Mouse (Mus musculus): Measurements from ENCODE around the gene Gm43720. TPM values are rescaled to one million over a fixed set of nuclear protein-coding genes. Genes with fewer than 3 reads are reported as not detected.
A peak's percentile ranks its signal among the peaks of the same experiment; 100 is the strongest.
"Not testable (repeated sequence)": the region's sequence is repeated elsewhere in the genome, so short reads cannot be mapped to it uniquely, and the experiment has no call there.

The Gm43720 gene
- total and polyA plus RNA-seq, 2 experiments from 2014 or later: 0.08 TPM; not detected in 1

DNA sequence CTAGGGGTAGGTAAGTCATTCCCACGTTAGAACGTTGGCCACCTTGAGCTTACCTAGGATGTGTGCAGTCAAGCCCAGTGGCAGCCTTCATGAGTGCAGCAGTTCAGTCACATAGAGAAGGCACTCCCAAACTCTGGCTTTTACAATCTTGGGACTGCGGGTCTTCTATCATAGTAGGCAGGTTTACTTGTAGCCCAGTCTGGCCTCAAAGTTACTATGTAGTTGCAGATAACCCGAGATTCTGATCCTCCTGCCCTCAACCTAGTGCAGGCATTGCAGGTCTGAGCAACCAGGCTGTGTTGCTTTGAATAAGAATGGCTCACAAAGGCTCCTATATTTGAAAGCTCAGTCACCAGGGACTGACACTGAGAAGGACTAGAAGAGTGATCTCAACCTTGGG is 53.3 kb downstream of the Gm43720 start:
- WGBS: 74% methylated on average over 4 of the region's 4 CpGs
- H3K36me3 ChIP-seq (ENCODE audit: insufficient read depth, low read length): no peaks in the 10 kb centered on the region
- H3K27me3 ChIP-seq (ENCODE audit: insufficient read depth, low read length): no peaks in the 10 kb centered on the region
- no peak overlapping the region for H3K27ac ChIP-seq
- no peak overlapping the region for H3K4me3 ChIP-seq (ENCODE audit: low read length)
- no peak for ATAC-seq
- no peak for DNase-seq (ENCODE audit: low spot score)
- no peak for TF ChIP-seq CTCF (IDR thresholded peaks at IDR 0.05; ENCODE audit: low read depth)
- no peak overlapping the region for H3K4me2 ChIP-seq (ENCODE audit: low read depth, low read length)
- H3K9me3 ChIP-seq (ENCODE audit: low read length): no peaks in the 10 kb centered on the region
- no peak overlapping the region for H3K9ac ChIP-seq (replicated peaks; ENCODE audit: low read length)
- H3K4me1 ChIP-seq (ENCODE audit: insufficient read depth, low read length): no peaks in the 10 kb centered on the region

DNA sequence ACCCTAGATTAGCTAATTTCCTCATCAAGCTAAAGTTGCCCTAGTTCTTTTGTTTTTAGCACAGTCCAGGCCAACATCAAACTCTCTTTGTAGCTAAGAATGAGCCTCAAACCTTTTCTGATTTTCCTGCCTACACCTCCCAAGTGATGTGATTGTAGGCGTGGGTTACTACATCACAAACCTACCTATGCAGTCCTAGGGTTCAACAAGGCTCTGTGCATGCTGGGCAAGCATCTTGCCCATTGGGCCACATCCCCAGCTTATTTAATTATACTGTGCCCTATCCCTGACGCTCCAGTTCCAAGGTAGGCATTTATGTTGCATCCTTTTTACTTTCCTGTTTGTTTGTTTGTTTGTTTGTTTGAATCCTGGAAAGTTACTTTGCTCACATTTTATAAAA is 54.1 kb downstream of the Gm43720 start, which contains the start of gene Nxpe5:
Nxpe5 (plus strand) TSS at position 199 of the 400 bp plus-strand sequence.
- Histone ChIP-seq H3K4me2 (ENCODE audit: low read depth, low read length) (no peak within 1 kb of the TSS), H3K9ac (replicated peaks; ENCODE audit: low read length) (no peak within 1 kb of the TSS), H3K27me3 (ENCODE audit: insufficient read depth, low read length) (no peaks in the 10 kb centered on the region), H3K36me3 (ENCODE audit: insufficient read depth, low read length) (no peaks in the 10 kb centered on the region), H3K4me1 (ENCODE audit: insufficient read depth, low read length) (no peaks in the 10 kb centered on the region), H3K27ac (no peak within 1 kb of the TSS), H3K9me3 (ENCODE audit: low read length) (no peaks in the 10 kb centered on the region), H3K4me3 (ENCODE audit: low read length) (no peak within 1 kb of the TSS)
- 59% methylated on average over 2 of the region's 2 CpGs for WGBS
- no peak for TF ChIP-seq CTCF (IDR thresholded peaks at IDR 0.05; ENCODE audit: low read depth)
- no peak for ATAC-seq
- DNase-seq (ENCODE audit: low spot score): no peak

DNA sequence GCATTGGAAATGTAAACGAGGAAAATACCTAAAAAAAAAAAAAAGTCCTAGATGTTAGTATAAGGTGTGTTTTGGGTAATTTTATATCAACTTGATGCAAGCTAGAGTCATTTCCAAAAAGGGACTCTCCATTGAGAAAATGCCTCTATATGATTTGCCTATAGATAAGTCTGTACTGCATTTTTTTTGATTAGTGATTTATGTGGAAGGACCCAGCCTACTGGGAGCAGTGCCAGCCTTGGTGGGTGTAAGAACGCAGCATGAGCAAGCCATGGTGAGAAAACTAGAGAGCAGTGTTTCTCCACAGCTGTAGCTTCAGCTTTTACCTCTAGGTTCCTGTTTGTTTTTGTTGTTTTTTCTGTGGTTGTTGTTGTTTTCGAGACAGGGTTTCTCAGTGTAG is 56.5 kb downstream of the Gm43720 start:
- H3K4me1 ChIP-seq (ENCODE audit: insufficient read depth, low read length): no peaks in the 10 kb centered on the region
- no peak for DNase-seq (ENCODE audit: low spot score)
- H3K27me3 ChIP-seq (ENCODE audit: insufficient read depth, low read length): no peaks in the 10 kb centered on the region
- no peak overlapping the region for H3K27ac ChIP-seq
- no peak for ATAC-seq
- H3K9me3 ChIP-seq (ENCODE audit: low read length): no peaks in the 10 kb centered on the region
- no peak for TF ChIP-seq CTCF (IDR thresholded peaks at IDR 0.05; ENCODE audit: low read depth)
- no peak overlapping the region for H3K9ac ChIP-seq (replicated peaks; ENCODE audit: low read length)
- no peak overlapping the region for H3K4me2 ChIP-seq (ENCODE audit: low read depth, low read length)
- 60% methylated on average over 3 of the region's 3 CpGs for WGBS
- no peaks in the 10 kb centered on the region for H3K36me3 ChIP-seq (ENCODE audit: insufficient read depth, low read length)
- no peak overlapping the region for H3K4me3 ChIP-seq (ENCODE audit: low read length)

DNA sequence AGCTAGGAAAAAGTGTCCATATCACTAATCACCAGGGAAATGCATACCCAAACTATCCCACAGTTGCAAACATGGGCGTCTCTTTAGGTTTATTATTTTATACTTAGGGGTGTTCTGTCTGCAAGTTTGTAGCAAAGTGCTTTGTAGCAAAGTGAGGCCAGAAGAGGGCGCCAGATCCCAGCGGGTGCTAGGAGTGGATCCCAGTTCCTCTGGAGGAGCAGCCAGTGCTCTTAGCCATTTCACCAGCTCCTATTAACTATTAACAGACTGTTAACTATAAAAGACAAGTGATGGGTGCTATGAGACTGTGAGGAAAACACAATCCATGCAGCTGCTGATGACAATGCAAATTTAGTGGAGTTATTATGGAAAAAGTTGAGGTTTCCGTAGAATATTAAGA is 57.6 kb downstream of the Gm43720 start:
- H3K4me3 ChIP-seq (ENCODE audit: low read length): no peak overlapping the region
- H3K36me3 ChIP-seq (ENCODE audit: insufficient read depth, low read length): no peaks in the 10 kb centered on the region
- H3K9ac ChIP-seq (replicated peaks; ENCODE audit: low read length): no peak overlapping the region
- DNase-seq (ENCODE audit: low spot score) (peak; percentile 78), ATAC-seq (no peak)
- H3K4me2 ChIP-seq (ENCODE audit: low read depth, low read length): no peak overlapping the region
- peak; percentile 85 for TF ChIP-seq CTCF (IDR thresholded peaks at IDR 0.05; ENCODE audit: low read depth)
- no peaks in the 10 kb centered on the region for H3K27me3 ChIP-seq (ENCODE audit: insufficient read depth, low read length)
- no peaks in the 10 kb centered on the region for H3K4me1 ChIP-seq (ENCODE audit: insufficient read depth, low read length)
- WGBS: 25% methylated on average over 4 of the region's 4 CpGs
- H3K9me3 ChIP-seq (ENCODE audit: low read length): no peaks in the 10 kb centered on the region
- no peak overlapping the region for H3K27ac ChIP-seq

DNA sequence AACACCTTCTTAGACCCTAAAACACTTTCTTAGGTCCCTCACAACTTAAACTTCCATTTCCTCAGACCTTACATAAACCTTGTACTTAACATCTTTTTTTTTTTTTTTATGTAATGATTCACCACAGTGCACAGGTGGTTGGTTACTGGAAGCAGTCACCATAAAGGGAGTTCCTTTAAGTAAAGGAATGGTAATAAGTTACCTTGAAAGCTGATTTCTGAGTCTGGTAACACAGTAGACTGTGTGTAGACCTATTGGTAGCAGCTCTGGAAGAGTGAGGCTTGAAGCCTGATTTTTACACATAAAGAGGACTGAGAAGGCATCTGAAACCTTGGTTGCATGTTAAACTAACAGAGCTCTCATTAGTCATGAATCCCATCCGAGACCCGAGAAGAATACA is 59.9 kb downstream of the Gm43720 start:
- Histone ChIP-seq H3K27ac (no peak overlapping the region), H3K36me3 (ENCODE audit: insufficient read depth, low read length) (no peaks in the 10 kb centered on the region), H3K9ac (replicated peaks; ENCODE audit: low read length) (no peak overlapping the region), H3K4me3 (ENCODE audit: low read length) (no peak overlapping the region), H3K9me3 (ENCODE audit: low read length) (no peaks in the 10 kb centered on the region), H3K4me1 (ENCODE audit: insufficient read depth, low read length) (no peaks in the 10 kb centered on the region), H3K4me2 (ENCODE audit: low read depth, low read length) (no peak overlapping the region), H3K27me3 (ENCODE audit: insufficient read depth, low read length) (no peaks in the 10 kb centered on the region)
- TF ChIP-seq CTCF (IDR thresholded peaks at IDR 0.05; ENCODE audit: low read depth): no peak
- ATAC-seq (no peak), DNase-seq (ENCODE audit: low spot score) (no peak)
- 77% methylated on average over 2 of the region's 2 CpGs for WGBS

DNA sequence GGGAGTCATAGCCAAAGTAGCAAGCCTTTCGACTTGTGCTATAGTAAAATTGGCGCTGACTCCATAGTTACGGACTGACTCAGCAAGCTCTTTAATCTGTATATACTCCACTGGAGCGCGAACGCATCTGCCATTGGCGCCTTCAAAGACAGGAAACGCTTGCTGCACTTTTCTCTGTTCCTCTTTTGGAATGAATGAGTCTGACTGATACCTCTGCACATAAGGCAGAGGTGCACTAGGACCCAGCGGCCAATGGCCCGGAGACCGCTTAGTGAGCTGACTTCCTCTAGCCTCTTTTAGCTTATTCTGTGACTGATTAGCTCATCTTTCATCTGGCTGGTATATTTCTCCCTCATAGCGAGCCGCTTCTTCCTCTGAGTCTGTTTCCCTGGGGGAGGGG is 63.1 kb downstream of the Gm43720 start:
- WGBS: 96% methylated on average over 13 of the region's 13 CpGs
- H3K27me3 ChIP-seq (ENCODE audit: insufficient read depth, low read length): not testable (repeated sequence)

More for the DNA sequence above, 63.1 kb downstream of the Gm43720 start:
- H3K27ac ChIP-seq; H3K4me2 ChIP-seq (ENCODE audit: low read depth, low read length); DNase-seq (ENCODE audit: low spot score); ATAC-seq; H3K4me1 ChIP-seq (ENCODE audit: insufficient read depth, low read length); H3K4me3 ChIP-seq (ENCODE audit: low read length); H3K9me3 ChIP-seq (ENCODE audit: low read length); H3K36me3 ChIP-seq (ENCODE audit: insufficient read depth, low read length); H3K9ac ChIP-seq (replicated peaks; ENCODE audit: low read length): not testable (repeated sequence)

Other genes starting within 250 kb of the Gm43720 start
- gene Smok3c, start 226.8 kb downstream of the Gm43720 start, total RNA-seq (2014; rRNA removed): not detected in 2 replicates
- gene Smok3c, start 226.8 kb downstream of the Gm43720 start, polyA plus RNA-seq (2015; fragmentation: Nextera tagmentation; extraction: Ambion mirVana): not detected in 2 replicates
- gene Zkscan1, start 194.9 kb downstream of the Gm43720 start, total RNA-seq (2014; rRNA removed): 36.8 and 37.8 TPM in 2 replicates
- gene Zkscan1, start 194.9 kb downstream of the Gm43720 start, polyA plus RNA-seq (2015; fragmentation: Nextera tagmentation; extraction: Ambion mirVana): 11.7 and 12.0 TPM in 2 replicates
- gene Zscan21, start 163.1 kb downstream of the Gm43720 start, total RNA-seq (2014; rRNA removed): 14.7 and 15.4 TPM in 2 replicates
- gene Zscan21, start 163.1 kb downstream of the Gm43720 start, polyA plus RNA-seq (2015; fragmentation: Nextera tagmentation; extraction: Ambion mirVana): 50.3 and 52.1 TPM in 2 replicates
- gene Zfp113, start 124.2 kb downstream of the Gm43720 start, total RNA-seq (2014; rRNA removed): 11.6 and 43.2 TPM in 2 replicates
- gene Zfp113, start 124.2 kb downstream of the Gm43720 start, polyA plus RNA-seq (2015; fragmentation: Nextera tagmentation; extraction: Ambion mirVana): 7.9 and 11.3 TPM in 2 replicates
- gene Cops6, start 118.9 kb downstream of the Gm43720 start, total RNA-seq (2014; rRNA removed): 42.9 and 57.8 TPM in 2 replicates
- 294 and 302 TPM in 2 replicates for gene Cops6, start 118.9 kb downstream of the Gm43720 start, polyA plus RNA-seq (2015; fragmentation: Nextera tagmentation; extraction: Ambion mirVana)
- 30.3 and 46.9 TPM in 2 replicates for gene Ap4m1, start 108.0 kb downstream of the Gm43720 start, total RNA-seq (2014; rRNA removed)
- 14.5 and 16.5 TPM in 2 replicates for gene Ap4m1, start 108.0 kb downstream of the Gm43720 start, polyA plus RNA-seq (2015; fragmentation: Nextera tagmentation; extraction: Ambion mirVana)
- gene Mcm7, start 107.5 kb downstream of the Gm43720 start, total RNA-seq (2014; rRNA removed): 41.6 and 43.0 TPM in 2 replicates
- gene Mcm7, start 107.5 kb downstream of the Gm43720 start, polyA plus RNA-seq (2015; fragmentation: Nextera tagmentation; extraction: Ambion mirVana): 58.8 and 63.3 TPM in 2 replicates
- gene Taf6, start 92.5 kb downstream of the Gm43720 start, total RNA-seq (2014; rRNA removed): 67.2 and 70.2 TPM in 2 replicates
- 48.2 and 49.9 TPM in 2 replicates for gene Taf6, start 92.5 kb downstream of the Gm43720 start, polyA plus RNA-seq (2015; fragmentation: Nextera tagmentation; extraction: Ambion mirVana)
- 11.0 and 11.1 TPM in 2 replicates for gene Cnpy4, start 92.5 kb downstream of the Gm43720 start, total RNA-seq (2014; rRNA removed)
- 20.8 and 23.4 TPM in 2 replicates for gene Cnpy4, start 92.5 kb downstream of the Gm43720 start, polyA plus RNA-seq (2015; fragmentation: Nextera tagmentation; extraction: Ambion mirVana)
- gene Mblac1, start 85.6 kb downstream of the Gm43720 start, total RNA-seq (2014; rRNA removed): 9.5 and 16.5 TPM in 2 replicates
- gene Mblac1, start 85.6 kb downstream of the Gm43720 start, polyA plus RNA-seq (2015; fragmentation: Nextera tagmentation; extraction: Ambion mirVana): 9.3 and 10.6 TPM in 2 replicates
- gene Nxpe5, start 54.1 kb downstream of the Gm43720 start, total RNA-seq (2014; rRNA removed): 0.37 TPM in 1 of 2 replicates, not detected in the other
- 0.06 TPM in 1 of 2 replicates, not detected in the other for gene Nxpe5, start 54.1 kb downstream of the Gm43720 start, polyA plus RNA-seq (2015; fragmentation: Nextera tagmentation; extraction: Ambion mirVana)
- 65.7 and 80.3 TPM in 2 replicates for gene Lamtor4, start 24.5 kb downstream of the Gm43720 start, total RNA-seq (2014; rRNA removed)
- gene Lamtor4, start 24.5 kb downstream of the Gm43720 start, polyA plus RNA-seq (2015; fragmentation: Nextera tagmentation; extraction: Ambion mirVana): 107 and 110 TPM in 2 replicates
- 63.1 and 89.3 TPM in 2 replicates for gene BC037034, start 15.9 kb downstream of the Gm43720 start, total RNA-seq (2014; rRNA removed)
- gene BC037034, start 15.9 kb downstream of the Gm43720 start, polyA plus RNA-seq (2015; fragmentation: Nextera tagmentation; extraction: Ambion mirVana): 13.2 and 13.5 TPM in 2 replicates
- gene Gal3st4, start 7.1 kb downstream of the Gm43720 start, total RNA-seq (2014; rRNA removed): 0.97 and 1.5 TPM in 2 replicates
- 2.1 and 2.5 TPM in 2 replicates for gene Gal3st4, start 7.1 kb downstream of the Gm43720 start, polyA plus RNA-seq (2015; fragmentation: Nextera tagmentation; extraction: Ambion mirVana)
- gene Gpc2, start within 50 bp of the Gm43720 start, total RNA-seq (2014; rRNA removed): 102 and 104 TPM in 2 replicates
- gene Gpc2, start within 50 bp of the Gm43720 start, polyA plus RNA-seq (2015; fragmentation: Nextera tagmentation; extraction: Ambion mirVana): 35.0 and 35.9 TPM in 2 replicates
- gene Stag3, start 282 bp upstream of the Gm43720 start, total RNA-seq (2014; rRNA removed): 8.7 and 9.8 TPM in 2 replicates
- gene Stag3, start 282 bp upstream of the Gm43720 start, polyA plus RNA-seq (2015; fragmentation: Nextera tagmentation; extraction: Ambion mirVana): 7.3 and 7.8 TPM in 2 replicates
- gene Pvrig, start 62.0 kb upstream of the Gm43720 start, total RNA-seq (2014; rRNA removed): not detected in 2 replicates
- gene Pvrig, start 62.0 kb upstream of the Gm43720 start, polyA plus RNA-seq (2015; fragmentation: Nextera tagmentation; extraction: Ambion mirVana): not detected in 2 replicates
- 29.8 and 31.7 TPM in 2 replicates for gene Zfp157, start 161.5 kb upstream of the Gm43720 start, total RNA-seq (2014; rRNA removed)
- 40.3 and 43.7 TPM in 2 replicates for gene Zfp157, start 161.5 kb upstream of the Gm43720 start, polyA plus RNA-seq (2015; fragmentation: Nextera tagmentation; extraction: Ambion mirVana)